Mouse (Mus musculus) ES-E14 (cell line): Measurements from ENCODE around the gene Fdxacb1. TPM values are rescaled to one million over a fixed set of nuclear protein-coding genes. Genes with fewer than 3 reads are reported as not detected.

Experiments used
- DNase-seq: peaks from one replicate; pipeline ENCODE4 v3.0.0-alpha.2; 2013; ENCODE audit warnings: low read depth, low spot score
- H3K27ac ChIP-seq: 2 replicates; pipeline ENCODE4 v1.5.1; 2012; ENCODE audit warnings: low read depth, mild to moderate bottlenecking, low read length, moderate library complexity, mixed read lengths; ENCODE audit not compliant: poor library complexity, insufficient read depth, severe bottlenecking
- H3K36me3 ChIP-seq: 2 replicates; pipeline ENCODE4 v1.6.1; 2012; ENCODE audit warnings: mild to moderate bottlenecking, low read length, moderate library complexity, mixed read lengths; ENCODE audit not compliant: control insufficient read depth, poor library complexity, insufficient read depth, severe bottlenecking
- H3K4me1 ChIP-seq, 2 experiments: fragments of 150-350 bp in 1 of 2; sonication (generic) in 1 of 2; 2 replicates each; pipeline ENCODE4 v1.6.1; 2012; ENCODE audit warnings: low read length in 2 of 2, mild to moderate bottlenecking in 1 of 2, mixed read lengths in 1 of 2; ENCODE audit not compliant: control insufficient read depth in 2 of 2, insufficient read depth in 2 of 2, poor library complexity in 1 of 2
- H3K4me3 ChIP-seq, 2 experiments: fragments of 150-350 bp in 1 of 2; sonication (generic) in 1 of 2; 2 replicates each; pipeline ENCODE4 v1.5.1; 2012; ENCODE audit warnings: low read length in 2 of 2, low read depth in 1 of 2, mild to moderate bottlenecking in 1 of 2, mixed read lengths in 1 of 2; ENCODE audit not compliant: insufficient read depth in 1 of 2, poor library complexity in 1 of 2, severe bottlenecking in 1 of 2
- H3K9ac ChIP-seq: 2 replicates; pipeline ENCODE4 v1.6.1; 2012; ENCODE audit warnings: low read depth, mild to moderate bottlenecking, low read length, mixed read lengths; ENCODE audit not compliant: poor library complexity, insufficient read depth, severe bottlenecking
- H3K9me3 ChIP-seq: fragments of 150-350 bp; sonication (generic); 2 replicates; pipeline ENCODE4 v1.6.1; 2012; ENCODE audit warnings: low read depth, mild to moderate bottlenecking, low read length; ENCODE audit not compliant: control insufficient read depth, insufficient read depth
- CHD2 ChIP-seq: IDR thresholded peaks from 2 replicates; pipeline ENCODE4 v1.6.1; 2014; ENCODE audit warnings: mild to moderate bottlenecking, low read depth, low read length, inconsistent platforms
- HCFC1 ChIP-seq: IDR thresholded peaks from 2 replicates; pipeline ENCODE4 v1.6.1; 2012; ENCODE audit warnings: low read length, inconsistent platforms, borderline replicate concordance; ENCODE audit not compliant: insufficient read depth
- MAFK ChIP-seq: IDR thresholded peaks from 2 replicates; pipeline ENCODE4 v1.6.1; 2014; ENCODE audit warnings: mild to moderate bottlenecking, low read depth, low read length, inconsistent platforms; ENCODE audit not compliant: insufficient read depth
- ZC3H11A ChIP-seq: IDR thresholded peaks from 2 replicates; pipeline ENCODE4 v1.6.1; 2012; ENCODE audit warnings: low read depth, mild to moderate bottlenecking, inconsistent platforms, low read length, borderline replicate concordance
- ZNF384 ChIP-seq: IDR thresholded peaks from 2 replicates; pipeline ENCODE4 v1.6.1; 2012; ENCODE audit warnings: low read depth, low read length, inconsistent platforms
- in situ Hi-C, 2 experiments: fragments of 600-800 bp; cut with MboI; formaldehyde crosslinking; loops; one replicate each; pipeline ENCODE4 v1.15.1; 2025; ENCODE audit warnings: low sequenced_read_pairs in 2 of 2, inconsistent platforms in 1 of 2; ENCODE audit not compliant: unreplicated experiment in 2 of 2
- total RNA-seq: library from RNA; depleted of rRNA; stranded (reverse); fragments of 300-350 nt; gene quantifications from 2 replicates; pipeline ENCODE4 v1.2.3, GENCODE M21; 2012

Gene Fdxacb1
- total RNA-seq, 1 experiment: 5.8 TPM

DNA sequence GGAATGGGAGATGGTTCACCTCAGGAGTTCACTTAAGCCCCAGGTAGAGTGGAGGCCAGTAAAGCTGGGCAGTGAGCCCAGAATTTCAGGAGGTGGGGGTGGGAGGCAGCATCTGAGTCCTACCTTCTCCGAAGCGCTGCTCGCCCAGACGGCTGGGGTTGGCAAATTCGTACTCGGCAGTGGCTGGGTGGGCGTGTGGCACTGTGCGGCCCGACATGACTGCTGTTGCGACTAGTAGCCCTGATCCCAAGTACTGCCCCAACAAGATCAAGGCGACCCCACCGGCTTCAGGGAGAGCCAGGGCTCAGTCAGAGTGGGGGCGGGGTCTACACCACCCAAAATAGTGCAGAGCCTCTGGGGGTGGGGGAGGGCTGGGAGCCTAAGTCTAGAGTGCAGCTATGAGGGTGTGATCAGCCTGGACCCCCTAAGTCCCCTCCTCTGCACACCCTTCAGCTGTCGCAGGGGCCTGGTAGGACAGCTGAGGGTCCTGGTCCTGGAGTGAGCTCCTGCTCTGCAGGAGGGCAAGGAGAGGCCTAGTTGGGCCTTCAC, 15.9 kb upstream of the Fdxacb1 start, which contains the start of gene Hspb2:
Hspb2 (minus strand) TSS at position 301 of the 549 bp plus-strand sequence.
- no peak within 1 kb of the TSS for H3K9ac ChIP-seq
- peaks cover 4 to 12% of the 10 kb centered on the region in 2 experiments; a peak in 2 of 4 replicates for H3K4me1 ChIP-seq
- in situ Hi-C loops: no loop called here
- H3K36me3 ChIP-seq: no peaks in the 10 kb centered on the region
- DNase-seq: no peak
- H3K9me3 ChIP-seq: no peaks in the 10 kb centered on the region
- TF ChIP-seq CHD2 (no peak), HCFC1 (no peak), ZNF384 (no peak), MAFK (no peak), ZC3H11A (no peak)
- no peak within 1 kb of the TSS for H3K27ac ChIP-seq
- peak within 1 kb of the TSS; percentile 16 to 54 for H3K4me3 ChIP-seq

DNA sequence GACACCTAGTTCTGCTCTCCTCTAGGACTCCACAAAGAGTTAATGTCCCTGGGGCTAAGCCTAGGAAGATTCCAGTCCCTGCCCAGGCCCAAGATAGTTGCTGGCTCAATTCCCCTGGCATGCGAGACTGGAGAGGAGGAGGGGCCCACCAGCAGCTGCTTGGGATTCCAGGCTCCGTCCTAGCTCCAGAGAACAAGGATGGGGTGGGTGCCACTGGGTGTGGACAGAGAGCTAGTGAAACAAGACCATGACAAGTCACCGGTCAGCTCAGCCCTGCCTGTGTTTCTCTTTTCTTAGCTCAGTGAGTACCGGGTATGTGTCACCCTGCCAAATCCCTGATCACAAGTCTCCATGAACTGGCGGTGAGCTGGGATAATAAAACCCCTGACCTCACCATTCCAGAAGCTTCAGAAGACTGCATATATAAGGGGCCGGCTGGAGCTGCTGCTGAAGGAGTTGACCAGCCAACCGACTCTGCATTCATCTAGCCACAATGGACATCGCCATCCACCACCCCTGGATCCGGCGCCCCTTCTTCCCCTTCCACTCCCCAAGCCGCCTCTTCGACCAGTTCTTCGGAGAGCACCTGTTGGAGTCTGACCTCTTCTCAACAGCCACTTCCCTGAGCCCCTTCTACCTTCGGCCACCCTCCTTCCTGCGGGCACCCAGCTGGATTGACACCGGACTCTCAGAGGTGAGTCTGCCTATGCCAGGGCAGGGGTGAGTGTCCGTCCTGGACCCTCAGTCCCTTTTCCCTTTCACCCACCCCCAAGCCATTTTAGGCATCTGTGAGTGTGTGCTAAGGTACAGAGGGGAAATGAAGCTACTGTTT, 15.0 kb upstream of the Fdxacb1 start:
- H3K4me3 ChIP-seq: peak overlapping the region in 1 of 2 experiments; percentile 30; a peak in 2 of 4 replicates
- peaks cover 4 to 12% of the 10 kb centered on the region in 2 experiments; a peak in 2 of 4 replicates for H3K4me1 ChIP-seq
- in situ Hi-C loops: no loop called here
- no peaks in the 10 kb centered on the region for H3K36me3 ChIP-seq
- H3K9me3 ChIP-seq: no peaks in the 10 kb centered on the region
- no peak for DNase-seq
- no peak overlapping the region for H3K9ac ChIP-seq
- no peak overlapping the region for H3K27ac ChIP-seq
- no peak for TF ChIP-seq MAFK
- no peak for TF ChIP-seq CHD2
- TF ChIP-seq ZC3H11A: no peak
- no peak for TF ChIP-seq HCFC1
- TF ChIP-seq ZNF384: no peak

DNA sequence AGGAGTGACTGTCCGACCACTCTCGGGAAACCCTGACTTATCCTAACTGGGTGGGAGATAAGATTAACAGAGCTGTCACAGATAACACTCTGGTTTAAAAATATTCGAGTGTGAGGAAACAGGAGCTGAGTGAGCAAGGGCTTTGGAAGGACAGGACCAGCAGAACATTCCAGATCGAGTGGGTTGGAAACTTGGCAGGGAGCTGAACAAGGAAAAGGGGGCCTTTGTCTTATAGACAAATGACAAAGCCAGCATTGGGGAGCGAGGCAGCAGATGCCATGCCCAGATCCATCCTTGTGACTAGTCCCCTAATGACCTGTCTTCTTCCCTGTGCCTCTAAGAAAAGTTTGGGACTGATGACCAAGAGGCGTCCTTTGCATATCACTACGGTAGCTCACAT, 14.1 kb upstream of the Fdxacb1 start:
- DNase-seq: no peak
- no peaks in the 10 kb centered on the region for H3K36me3 ChIP-seq
- H3K4me1 ChIP-seq: peaks cover 4 to 12% of the 10 kb centered on the region in 2 experiments; a peak in 2 of 4 replicates
- in situ Hi-C loops: no loop called here
- TF ChIP-seq MAFK (no peak), CHD2 (no peak)
- H3K9ac ChIP-seq: no peak overlapping the region
- H3K9me3 ChIP-seq: no peaks in the 10 kb centered on the region
- H3K4me3 ChIP-seq: no peak overlapping the region
- no peak overlapping the region for H3K27ac ChIP-seq

DNA sequence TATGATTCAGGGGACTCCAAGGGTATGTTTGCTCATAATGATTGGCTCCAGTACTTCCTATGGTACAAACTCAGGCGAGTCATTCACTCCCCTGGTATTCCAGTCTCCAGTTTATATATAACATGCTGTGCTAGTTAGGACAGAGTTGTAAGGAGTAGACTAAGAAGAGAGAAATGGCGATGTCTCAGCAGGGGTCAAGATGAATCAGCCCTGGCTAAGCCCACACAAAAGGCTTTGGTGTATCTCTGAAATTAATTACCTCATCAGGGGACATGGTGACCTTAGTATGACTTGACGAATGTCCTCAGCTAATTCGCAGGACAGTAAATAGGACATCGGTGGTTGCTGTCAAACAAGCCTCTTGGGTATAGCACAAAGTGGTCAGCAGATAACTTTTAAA, 11.3 kb upstream of the Fdxacb1 start:
- Histone ChIP-seq H3K36me3 (no peaks in the 10 kb centered on the region), H3K9ac (no peak overlapping the region), H3K27ac (no peak overlapping the region), H3K4me1 (peaks cover 4 to 12% of the 10 kb centered on the region in 2 experiments; a peak in 2 of 4 replicates), H3K9me3 (no peaks in the 10 kb centered on the region), H3K4me3 (no peak overlapping the region)
- TF ChIP-seq MAFK (no peak), ZC3H11A (no peak), CHD2 (no peak), HCFC1 (no peak), ZNF384 (no peak)
- no peak for DNase-seq
- in situ Hi-C loops: no loop called here
